ENCODE assay signal across 8 mouse cellular contexts in genomic region chr17:17837426-17837825, GRCm38 (mm10). TPM values are rescaled to one million over a fixed set of nuclear protein-coding genes. Genes with fewer than 3 reads are reported as not detected.
A peak's percentile ranks its signal among the peaks of the same experiment; 100 is the strongest.
DNase-seq lines count a peak whose midpoint lies in the region; ATAC-seq and TF ChIP-seq lines count a peak whose summit lies in the region.

No protein-coding gene starts in this region.

- peak overlapping the region; percentile 69 for H3K4me3 ChIP-seq in erythroblast, embryonic 14.5 days (replicated peaks)
- peak overlapping the region; percentile 53; the same call in 1 of the 2 replicates for H3K4me3 ChIP-seq in thymus, adult 2 months (ENCODE audit: control insufficient read depth, insufficient read depth, low read length)
- peak overlapping the region; percentile 64 for H3K4me3 ChIP-seq in liver, embryonic 15.5 days (replicated peaks)
- peak overlapping the region; percentile 50 for H3K4me3 ChIP-seq in stomach, postnatal 0 days (ENCODE audit: low read depth, low read length)

- TF ChIP-seq POLR2A in thymus, adult 2 months (IDR thresholded peaks at IDR 0.05; ENCODE audit: control insufficient read depth, extremely low read depth, insufficient read depth, low read length, poor library complexity), result no peak

- H3K4me2 ChIP-seq in liver, embryonic 15.5 days, result peak overlapping the region; percentile 76
- peak overlapping the region; percentile 70 for H3K4me2 ChIP-seq in stomach, postnatal 0 days (replicated peaks; ENCODE audit: low read depth)

- WGBS in thymus, adult 2 months, result 51% methylated on average over 13 of the region's 13 CpGs
- WGBS in liver, embryonic 15.5 days (ENCODE audit: insufficient replicate concordance), result 25% methylated on average over 13 of the region's 13 CpGs
- 7% methylated on average over 13 of the region's 13 CpGs for WGBS in stomach, postnatal 0 days

- TF ChIP-seq EP300 in stomach, postnatal 0 days (optimal IDR thresholded peaks at IDR 0.05), result no peak

- H3K27me3 ChIP-seq in erythroblast, embryonic 14.5 days (ENCODE audit: control insufficient read depth), result no peaks in the 10 kb centered on the region
- no peaks in the 10 kb centered on the region for H3K27me3 ChIP-seq in thymus, adult 2 months (ENCODE audit: control insufficient read depth, insufficient read depth, low read length)
- H3K27me3 ChIP-seq in liver, embryonic 15.5 days, result no peaks in the 10 kb centered on the region
- no peaks in the 10 kb centered on the region for H3K27me3 ChIP-seq in stomach, postnatal 0 days (ENCODE audit: control insufficient read depth, insufficient read depth, low read length)

- H3K9ac ChIP-seq in liver, embryonic 15.5 days, result peak overlapping the region; percentile 61; the same call in 1 of the 2 replicates
- peak overlapping the region; percentile 52 for H3K9ac ChIP-seq in stomach, postnatal 0 days (ENCODE audit: low read length)

- no peak for ATAC-seq in erythroblast, adult 5-6 weeks (replicated peaks; ENCODE audit: low FRiP score, poor library complexity, severe bottlenecking)
- no peak for ATAC-seq in liver, embryonic 15.5 days (ENCODE audit: insufficient read depth)
- ATAC-seq in stomach, postnatal 0 days (ENCODE audit: low FRiP score, low TSS enrichment), result no peak

- H3K9me3 ChIP-seq in erythroblast, embryonic 14.5 days (ENCODE audit: control insufficient read depth, low read length), result no peaks in the 10 kb centered on the region
- no peaks in the 10 kb centered on the region for H3K9me3 ChIP-seq in liver, embryonic 15.5 days (replicated peaks)
- H3K9me3 ChIP-seq in stomach, postnatal 0 days (ENCODE audit: control insufficient read depth, low read length), result no peaks in the 10 kb centered on the region

- no peaks in the 10 kb centered on the region; the same call in 1 of the 2 replicates for H3K36me3 ChIP-seq in erythroblast, embryonic 14.5 days (ENCODE audit: control insufficient read depth)
- H3K36me3 ChIP-seq in thymus, adult 2 months (ENCODE audit: control insufficient read depth, insufficient read depth, low read length), result no peaks in the 10 kb centered on the region
- 0 out of 2 replicates have a peak, but pooled peaks cover 5% of the 10 kb centered on the region for H3K36me3 ChIP-seq in liver, embryonic 15.5 days (replicated peaks)
- peaks cover 6% of the 10 kb centered on the region; the same call in 1 of the 2 replicates for H3K36me3 ChIP-seq in stomach, postnatal 0 days (ENCODE audit: control insufficient read depth, insufficient read depth, low read length)

- peaks cover 18% of the 10 kb centered on the region for H3K4me1 ChIP-seq in erythroblast, embryonic 14.5 days (ENCODE audit: control insufficient read depth)
- H3K4me1 ChIP-seq in thymus, adult 2 months (replicated peaks; ENCODE audit: control insufficient read depth, insufficient read depth, low read length), result no peaks in the 10 kb centered on the region; the same call in 1 of the 2 replicates
- peaks cover 25% of the 10 kb centered on the region for H3K4me1 ChIP-seq in liver, embryonic 15.5 days (replicated peaks)
- H3K4me1 ChIP-seq in stomach, postnatal 0 days (replicated peaks; ENCODE audit: control insufficient read depth, insufficient read depth), result peaks cover 10% of the 10 kb centered on the region; the same call in 1 of the 2 replicates

- no peak for TF ChIP-seq CTCF in thymus, adult 2 months (IDR thresholded peaks at IDR 0.05; ENCODE audit: borderline replicate concordance, control insufficient read depth, extremely low read depth, insufficient read depth, low read length, poor library complexity)
- peak; percentile 25; the same call in 1 of the 2 replicates for TF ChIP-seq CTCF in stomach, postnatal 0 days (IDR thresholded peaks at IDR 0.05; ENCODE audit: low read depth)

- peak; percentile 14 for DNase-seq in thymus, adult 2 months
- no peak for DNase-seq in thymus, postnatal 4 days
- peak; percentile 37 for DNase-seq in heart, postnatal 4 days
- no peak for DNase-seq in stomach, postnatal 0 days (ENCODE audit: low spot score)
- no peak for DNase-seq in right cerebral cortex, postnatal 36 days (ENCODE audit: low spot score in 2 of 2)

- no peak overlapping the region for H3K27ac ChIP-seq in thymus, adult 2 months (ENCODE audit: control insufficient read depth, insufficient read depth, low read length)
- H3K27ac ChIP-seq in liver, embryonic 15.5 days (replicated peaks), result 0 out of 2 replicates have a peak overlapping the region, but pooled peaks have one; percentile 57
- H3K27ac ChIP-seq in stomach, postnatal 0 days (replicated peaks), result peak overlapping the region; percentile 93

RNA-seq across cellular contexts. Expression of gene Spaca6, which starts 10.5 kb away (rescaled TPM):
- polyA plus RNA-seq in erythroblast, embryonic 14.5 days (2012), result 0.18 TPM in 1 of 2 replicates, not detected in the other
- total RNA-seq in erythroblast, adult 5-6 weeks (2015; ENCODE audit: low replicate concordance), result not detected in 2 replicates
- not detected in 2 replicates for total RNA-seq in erythroblast, adult 5-6 weeks (2017; ENCODE audit: low replicate concordance)
- polyA plus RNA-seq in thymus, adult 2 months (2012; rRNA removed), result 11.3 and 14.9 TPM in 2 replicates
- total RNA-seq in heart, postnatal 4 days (2021), result 10 to 100 TPM; 36.1 to 38.8 TPM
- 4.1 TPM in 2 replicates for polyA plus RNA-seq in liver, embryonic 15.5 days (2015; fragmentation: Nextera tagmentation; extraction: Ambion mirVana)
- polyA plus RNA-seq in stomach, postnatal 0 days (2015; fragmentation: Nextera tagmentation; extraction: Ambion mirVana), result 7.9 and 8.2 TPM in 2 replicates

RNA-seq across cellular contexts. Expression of gene Has1, which starts 17.6 kb away (rescaled TPM):
- not detected in 2 replicates for polyA plus RNA-seq in erythroblast, embryonic 14.5 days (2012)
- total RNA-seq in erythroblast, adult 5-6 weeks (2015; ENCODE audit: low replicate concordance), result not detected in 2 replicates
- not detected in 2 replicates for total RNA-seq in erythroblast, adult 5-6 weeks (2017; ENCODE audit: low replicate concordance)
- polyA plus RNA-seq in thymus, adult 2 months (2012; rRNA removed), result 0.33 and 0.50 TPM in 2 replicates
- total RNA-seq in heart, postnatal 4 days (2021), result 1 to 10 TPM in 1 of 2 experiments, under 1 TPM in 1; 0.55 to 1.4 TPM
- 0.03 and 0.05 TPM in 2 replicates for polyA plus RNA-seq in liver, embryonic 15.5 days (2015; fragmentation: Nextera tagmentation; extraction: Ambion mirVana)
- 0.78 and 0.98 TPM in 2 replicates for polyA plus RNA-seq in stomach, postnatal 0 days (2015; fragmentation: Nextera tagmentation; extraction: Ambion mirVana)

RNA-seq across cellular contexts. Expression of gene Fpr1, which starts 46.3 kb away (rescaled TPM):
- 0.03 TPM in 1 of 2 replicates, not detected in the other for polyA plus RNA-seq in erythroblast, embryonic 14.5 days (2012)
- 19.4 and 26.3 TPM in 2 replicates for total RNA-seq in erythroblast, adult 5-6 weeks (2015; ENCODE audit: low replicate concordance)
- total RNA-seq in erythroblast, adult 5-6 weeks (2017; ENCODE audit: low replicate concordance), result 8.8 and 17.1 TPM in 2 replicates
- 0.50 and 0.74 TPM in 2 replicates for polyA plus RNA-seq in thymus, adult 2 months (2012; rRNA removed)
- not detected for total RNA-seq in heart, postnatal 4 days (2021)
- 6.3 and 7.9 TPM in 2 replicates for polyA plus RNA-seq in liver, embryonic 15.5 days (2015; fragmentation: Nextera tagmentation; extraction: Ambion mirVana)
- polyA plus RNA-seq in stomach, postnatal 0 days (2015; fragmentation: Nextera tagmentation; extraction: Ambion mirVana), result 0.36 and 0.59 TPM in 2 replicates

RNA-seq across cellular contexts. Expression of gene Fpr2, which starts 50.2 kb away (rescaled TPM):
- not detected in 2 replicates for polyA plus RNA-seq in erythroblast, embryonic 14.5 days (2012)
- total RNA-seq in erythroblast, adult 5-6 weeks (2015; ENCODE audit: low replicate concordance), result 51.6 and 66.7 TPM in 2 replicates
- total RNA-seq in erythroblast, adult 5-6 weeks (2017; ENCODE audit: low replicate concordance), result 23.8 and 33.6 TPM in 2 replicates
- 0.18 and 0.73 TPM in 2 replicates for polyA plus RNA-seq in thymus, adult 2 months (2012; rRNA removed)
- total RNA-seq in heart, postnatal 4 days (2021), result under 1 TPM; 0.24 to 0.41 TPM
- polyA plus RNA-seq in liver, embryonic 15.5 days (2015; fragmentation: Nextera tagmentation; extraction: Ambion mirVana), result 3.4 and 3.5 TPM in 2 replicates
- polyA plus RNA-seq in stomach, postnatal 0 days (2015; fragmentation: Nextera tagmentation; extraction: Ambion mirVana), result 0.19 and 0.27 TPM in 2 replicates

RNA-seq across cellular contexts. Expression of gene Fpr3, which starts 50.2 kb away (rescaled TPM):
- polyA plus RNA-seq in erythroblast, embryonic 14.5 days (2012), result not detected in 2 replicates
- total RNA-seq in erythroblast, adult 5-6 weeks (2015; ENCODE audit: low replicate concordance), result not detected in 2 replicates
- not detected in 2 replicates for total RNA-seq in erythroblast, adult 5-6 weeks (2017; ENCODE audit: low replicate concordance)
- not detected in 2 replicates for polyA plus RNA-seq in thymus, adult 2 months (2012; rRNA removed)
- total RNA-seq in heart, postnatal 4 days (2021), result not detected
- not detected in 2 replicates for polyA plus RNA-seq in liver, embryonic 15.5 days (2015; fragmentation: Nextera tagmentation; extraction: Ambion mirVana)
- not detected in 2 replicates for polyA plus RNA-seq in stomach, postnatal 0 days (2015; fragmentation: Nextera tagmentation; extraction: Ambion mirVana)

Comparison
In these comparisons a context has a peak if more than half of its experiments do, and no peak if none do; other contexts are left out.
1. DNase-seq: peak in thymus, adult 2 months (single experiment) and heart, postnatal 4 days (single experiment); none in thymus, postnatal 4 days (single experiment), stomach, postnatal 0 days (single experiment) and right cerebral cortex, postnatal 36 days (0 of 2).
2. Peak in every context shown above with its lines, with median percentiles within 50 percentile points of each other: H3K4me3 ChIP-seq.